Mouse (Mus musculus) liver, embryonic 18 days (tissue): ENCODE data around the gene Neil1. TPM values are rescaled to one million over a fixed set of nuclear protein-coding genes. Genes with fewer than 3 reads are reported as not detected.

Experiments used
- polyA plus RNA-seq: library from polyadenylated mRNA; depleted of rRNA; stranded (reverse); fragments of >200 nt; gene quantifications from 2 replicates; pipeline ENCODE4 v1.2.3, GENCODE M21; 2012; rRNA removed

Neil1 gene
- polyA plus RNA-seq: 3.2 and 3.4 TPM in 2 replicates

GRCm38 (mm10) chr9:57148144-57148878 is at the start of gene Neil1:
Neil1 (minus strand) TSS chr9:57148305.

GRCm38 (mm10) chr9:57158013-57158470 is 9.9 kb upstream of the Neil1 start, which contains the start of gene Commd4:
Commd4 (minus strand) TSS chr9:57158331.

DNA sequence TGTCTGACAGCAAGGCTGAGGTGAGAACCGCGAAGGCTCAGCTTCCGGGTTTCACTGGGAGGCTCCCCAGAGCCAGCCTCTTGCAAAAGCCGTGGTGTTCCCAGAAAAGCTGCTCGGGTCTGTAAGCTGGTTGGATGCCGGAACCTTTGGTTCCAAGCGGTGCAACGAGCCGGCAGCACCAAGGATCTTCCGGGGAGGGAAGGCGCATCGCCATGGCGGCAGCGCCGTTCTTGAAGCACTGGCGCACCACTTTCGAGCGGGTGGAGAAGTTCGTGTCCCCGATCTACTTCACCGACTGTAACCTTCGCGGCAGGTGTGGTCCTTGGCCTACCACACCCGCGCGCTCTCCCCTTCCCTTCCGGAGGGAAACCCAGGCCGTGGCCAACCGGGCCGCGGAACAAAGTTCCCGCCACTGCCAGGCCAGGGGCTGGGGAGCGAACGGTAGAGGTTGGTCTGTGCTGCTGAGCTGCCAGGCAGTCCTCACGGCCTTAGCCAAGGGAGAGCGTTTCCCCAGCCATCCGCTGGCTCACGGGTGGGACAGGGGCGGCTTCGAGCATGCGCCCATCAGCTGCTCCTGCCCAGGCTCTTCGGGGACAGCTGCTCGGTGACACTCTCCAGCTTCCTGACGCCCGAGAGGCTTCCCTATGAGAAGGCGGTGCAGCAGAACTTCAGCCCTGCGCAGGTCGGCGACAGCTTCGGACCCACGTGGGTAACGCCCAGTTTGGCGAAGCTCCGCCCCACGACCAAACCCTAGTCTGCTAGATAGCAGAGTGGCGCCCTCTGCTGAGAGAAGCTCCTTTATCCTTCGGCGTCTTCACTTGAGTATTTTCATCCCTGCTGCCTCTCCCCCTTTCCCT is 17.3 kb downstream of the Neil1 start, which contains the start of gene Man2c1:
TSS of gene Man2c1 (plus strand) at position 114 of the 857 bp plus-strand sequence.

Other genes with a start within 250 kb of the Neil1 start
- 2.5 and 2.7 TPM in 2 replicates for gene Snx33, start 219.9 kb downstream of the Neil1 start, polyA plus RNA-seq
- gene Imp3, start 210.8 kb downstream of the Neil1 start, polyA plus RNA-seq: 90.2 and 92.3 TPM in 2 replicates
- 5.0 and 5.1 TPM in 2 replicates for gene Snupn, start 197.4 kb downstream of the Neil1 start, polyA plus RNA-seq
- 7.6 and 7.7 TPM in 2 replicates for gene Ptpn9, start 153.4 kb downstream of the Neil1 start, polyA plus RNA-seq
- gene Sin3a, start 76.3 kb downstream of the Neil1 start, polyA plus RNA-seq: 14.4 and 15.5 TPM in 2 replicates
- 29.1 and 32.7 TPM in 2 replicates for gene Man2c1, start 17.6 kb downstream of the Neil1 start, polyA plus RNA-seq
- gene Commd4, start 10.0 kb upstream of the Neil1 start, polyA plus RNA-seq: 48.2 and 50.6 TPM in 2 replicates
- not detected in 2 replicates for gene Trcg1, start 88.3 kb upstream of the Neil1 start, polyA plus RNA-seq
- 6.1 and 7.1 TPM in 2 replicates for gene 1700017B05Rik, start 114.3 kb upstream of the Neil1 start, polyA plus RNA-seq